Mouse (Mus musculus) layer of hippocampus, postnatal 10 days (tissue): ENCODE data around the gene Vapa. TPM values are rescaled to one million over a fixed set of nuclear protein-coding genes. Genes with fewer than 3 reads are reported as not detected.
"Not testable (repeated sequence)": the region's sequence is repeated elsewhere in the genome, so short reads cannot be mapped to it uniquely, and the experiment has no call there.

Experiments
- DNase-seq, 2 experiments: peaks; one replicate each; pipeline ENCODE4 v3.0.0; 2021; ENCODE audit warnings: low spot score in 2 of 2
- total RNA-seq, 2 experiments: library from RNA; stranded (reverse); gene quantifications; 2 replicates each; pipeline ENCODE4 v1.2.3; 2021

The Vapa gene
- total RNA-seq, 2 experiments from 2014 or later = 153 to 164 TPM

DNA sequence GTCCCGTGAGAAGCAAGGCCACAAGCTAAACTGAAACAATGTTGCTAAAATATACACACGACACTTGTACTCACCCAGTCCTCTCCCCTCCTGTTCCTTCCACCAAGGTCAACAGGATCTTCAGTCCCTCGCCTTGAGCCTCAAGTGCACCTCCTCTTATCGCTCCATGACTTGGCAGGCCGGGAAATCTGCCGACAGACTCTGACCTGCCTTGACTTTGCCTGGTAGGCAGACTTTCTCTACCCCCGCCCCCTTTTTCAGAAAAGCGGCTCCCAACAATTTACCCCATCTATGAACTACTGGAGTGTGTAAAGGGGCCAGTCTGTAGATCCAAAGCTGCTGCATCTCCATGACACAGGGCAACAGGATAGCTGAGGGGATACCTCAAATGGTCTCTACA lies 41.9 kb downstream of the Vapa start:
- no peak for DNase-seq

- no peak for DNase-seq
These were observed 49.2 kb downstream of the Vapa start for GRCm38 (mm10) chr17:65564189-65564588.

- peak in 1 of 2 experiments; percentile 35 for DNase-seq
These were observed 50.0 kb downstream of the Vapa start for GRCm38 (mm10) chr17:65563345-65563744.

- peak; percentile 83 to 85 for DNase-seq
These were observed 50.6 kb downstream of the Vapa start for GRCm38 (mm10) chr17:65562761-65563160.

DNA sequence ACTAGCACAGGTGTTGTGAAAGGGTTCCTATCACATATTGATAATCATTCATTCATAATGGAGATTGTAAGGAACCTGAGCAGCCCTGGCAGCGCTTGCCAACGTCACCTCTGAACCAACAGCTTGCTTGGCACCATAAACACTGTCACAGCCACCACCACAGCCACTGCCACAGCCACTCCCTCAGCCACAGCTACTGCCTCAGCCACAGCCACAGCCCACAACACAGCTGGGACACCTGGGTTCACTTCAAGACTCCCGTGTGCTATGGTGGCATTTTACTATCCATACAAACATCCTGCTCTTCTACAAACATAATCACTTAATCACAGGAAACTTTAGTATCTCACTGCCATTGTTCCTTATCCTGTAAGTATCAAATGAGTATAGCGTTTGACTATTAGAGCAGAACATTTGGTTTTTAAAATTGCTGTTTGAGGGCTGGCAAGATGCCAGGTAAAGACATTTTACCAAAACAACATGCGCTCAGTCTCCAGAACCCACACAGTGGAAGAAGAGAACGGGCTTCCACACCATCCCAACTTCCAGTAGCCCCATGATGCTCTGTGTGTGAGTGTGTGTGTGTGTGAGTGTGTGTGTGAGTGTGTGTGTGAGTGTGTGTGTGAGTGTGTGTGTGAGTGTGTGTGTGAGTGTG lies 51.9 kb downstream of the Vapa start:
- no peak for DNase-seq

GRCm38 (mm10) chr17:65559273-65559672 lies 54.1 kb downstream of the Vapa start:
- DNase-seq = peak; percentile 27 to 44

DNA sequence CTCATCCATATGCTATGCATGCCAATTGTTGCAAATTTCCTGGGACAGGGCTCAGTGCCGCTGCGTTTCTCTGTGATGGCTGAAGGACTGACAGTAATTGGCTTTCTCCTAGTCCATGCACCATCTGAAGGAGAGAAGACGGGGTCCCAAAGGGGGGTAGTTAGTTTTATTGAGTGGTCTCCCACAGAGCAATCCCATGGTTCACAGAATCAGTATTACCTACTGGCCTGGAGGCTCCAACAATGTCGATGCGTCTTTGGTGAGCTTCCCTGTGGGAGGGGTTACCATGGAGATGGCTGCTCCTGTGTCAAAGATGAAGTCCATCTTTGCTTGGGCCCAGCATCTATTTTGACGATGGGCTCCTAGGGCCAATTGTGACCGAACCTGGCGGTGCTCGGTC lies 54.6 kb downstream of the Vapa start:
- no peak for DNase-seq

- DNase-seq = peak; percentile 73 to 75
These were observed 55.1 kb downstream of the Vapa start for GRCm38 (mm10) chr17:65558217-65558616.

DNA sequence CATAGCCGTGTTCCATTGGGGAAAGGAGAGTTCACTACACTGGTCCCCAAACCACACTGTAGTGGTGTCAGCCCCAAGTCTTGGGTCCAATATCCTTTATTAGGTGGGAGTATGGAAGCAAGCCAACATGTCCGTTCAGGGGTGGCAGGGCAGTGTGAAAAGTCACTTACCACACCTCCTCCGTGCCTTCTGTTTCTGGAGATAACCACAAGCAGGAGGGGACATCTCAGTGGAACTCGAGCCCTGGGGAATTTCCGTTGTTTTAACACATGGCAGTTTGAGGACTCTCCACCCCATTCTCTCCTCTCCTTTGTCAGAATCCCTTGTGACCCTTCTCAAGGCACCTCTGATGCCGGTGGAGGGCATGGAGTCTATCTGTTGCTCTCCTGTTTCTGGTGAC lies 56.1 kb downstream of the Vapa start:
- DNase-seq = no peak

DNA sequence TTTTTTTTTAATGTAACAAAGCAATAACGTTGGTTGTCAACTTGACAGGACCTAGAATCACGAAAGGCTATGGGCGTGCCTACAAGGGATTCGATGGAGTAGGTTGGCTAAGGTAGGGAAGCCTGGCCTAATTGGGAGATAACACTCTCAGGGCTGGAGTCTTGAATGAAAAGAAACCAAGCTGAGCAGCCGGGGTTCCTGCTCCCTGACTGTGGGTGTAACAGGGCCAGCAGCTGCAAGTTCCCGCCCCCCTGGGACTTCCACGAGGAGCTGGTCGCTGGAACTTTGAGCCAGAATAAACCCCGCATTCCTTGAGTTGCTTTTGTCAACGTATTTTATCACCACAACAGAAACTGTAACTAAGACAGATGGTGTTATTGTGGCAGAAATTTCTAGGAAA lies 56.6 kb downstream of the Vapa start:
- DNase-seq = no peak

DNA sequence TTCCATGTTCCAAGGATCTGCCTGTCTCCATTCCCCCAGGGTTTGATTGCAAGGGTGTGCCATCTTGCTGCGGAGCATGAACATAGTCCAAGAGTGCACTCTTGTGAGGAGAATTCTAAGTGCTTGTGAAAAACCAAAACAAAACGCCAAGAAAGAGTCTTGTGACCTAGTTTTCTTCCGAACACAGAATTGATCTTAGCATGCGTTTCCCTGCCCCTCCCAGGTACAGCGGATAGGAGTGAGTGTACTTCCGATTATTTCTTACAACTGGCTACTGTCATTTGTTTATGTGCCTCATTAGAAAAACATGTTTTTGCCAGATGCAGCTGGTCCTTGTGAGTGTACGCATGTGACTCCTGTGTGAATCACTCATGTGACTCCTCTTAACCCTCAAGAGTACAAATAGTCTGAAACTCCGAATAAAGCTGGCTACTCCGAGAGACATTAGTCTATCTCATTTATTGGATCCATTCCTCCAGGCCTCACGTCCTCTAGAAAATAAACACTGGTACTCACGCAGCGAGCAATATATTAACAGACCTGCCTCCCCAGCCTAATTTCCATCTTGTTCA lies 60.8 kb downstream of the Vapa start:
- DNase-seq = no peak

GRCm38 (mm10) chr17:65550357-65550756 lies 63.0 kb downstream of the Vapa start:
- no peak for DNase-seq

- no peak for DNase-seq
These were observed 64.5 kb downstream of the Vapa start for GRCm38 (mm10) chr17:65548698-65549365.

- not testable (repeated sequence) for DNase-seq
These were observed 67.1 kb downstream of the Vapa start for GRCm38 (mm10) chr17:65546221-65546620.

DNA sequence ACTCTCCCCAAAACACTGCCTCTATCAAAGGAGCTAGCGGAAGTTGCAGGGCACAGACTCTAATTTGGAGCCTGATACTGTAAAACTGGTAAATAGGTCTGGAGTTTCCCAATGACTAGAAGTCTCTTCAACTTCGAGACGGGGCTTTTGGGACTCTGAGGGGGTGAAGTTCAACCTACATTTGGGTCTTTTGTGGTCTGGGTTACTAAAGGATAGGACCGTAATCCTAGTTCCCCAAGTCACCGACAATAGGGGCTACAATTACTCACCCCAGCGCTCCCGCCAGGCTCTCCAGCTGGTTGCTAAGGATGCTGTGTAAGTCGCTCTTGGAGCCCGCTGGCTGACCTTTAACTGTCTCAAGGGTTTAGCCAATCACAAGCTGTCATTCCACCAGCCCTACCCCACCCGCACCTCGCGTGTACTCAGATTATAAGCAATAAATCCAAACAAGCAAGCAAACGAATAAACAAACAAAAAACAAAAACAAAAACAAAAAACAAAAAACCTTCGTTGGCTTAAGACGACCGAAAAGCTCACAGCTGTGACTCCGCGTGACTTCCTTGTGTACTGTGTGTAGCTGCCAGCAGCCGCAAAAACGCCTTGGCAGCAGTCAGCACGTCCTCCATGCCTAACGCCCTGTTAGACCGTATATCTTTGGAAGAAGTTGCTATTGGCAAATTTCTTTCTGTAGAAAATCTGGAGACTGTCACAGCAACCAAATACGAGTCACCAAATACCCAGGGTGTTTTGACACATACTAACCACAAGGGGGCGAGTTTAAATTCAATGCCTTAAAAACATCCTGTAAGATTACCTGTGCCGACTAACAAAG lies 72.7 kb downstream of the Vapa start, which contains the start of gene Tmem232:
Tmem232 (minus strand) TSS at position 342 of the 832 bp plus-strand sequence.
- peak in 1 of 2 experiments; percentile 22 for DNase-seq

GRCm38 (mm10) chr17:65536156-65536555 lies 77.2 kb downstream of the Vapa start:
- peak; percentile 31 to 33 for DNase-seq

DNA sequence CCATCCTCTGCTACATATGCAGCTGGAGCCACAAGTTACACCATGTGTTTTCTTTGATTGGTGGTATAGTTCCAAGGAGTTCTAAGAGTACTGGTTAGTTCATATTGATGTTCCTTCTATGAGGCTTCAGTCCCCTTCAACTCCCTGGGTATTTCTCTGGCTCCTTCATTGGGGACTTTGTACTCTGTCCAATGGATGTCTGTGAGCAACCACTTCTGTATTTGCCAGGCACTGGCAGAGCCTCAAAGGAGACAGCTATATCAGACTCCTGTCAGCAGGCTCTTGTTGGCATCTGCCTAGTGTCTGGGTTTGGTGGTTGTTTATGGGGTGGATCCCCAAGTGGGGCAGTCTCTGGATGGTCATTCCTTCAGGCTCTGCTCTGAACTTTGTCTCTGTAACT lies 81.0 kb downstream of the Vapa start:
- not testable (repeated sequence) for DNase-seq
